Mouse (Mus musculus): ENCODE data around the gene Irx2.

DNA sequence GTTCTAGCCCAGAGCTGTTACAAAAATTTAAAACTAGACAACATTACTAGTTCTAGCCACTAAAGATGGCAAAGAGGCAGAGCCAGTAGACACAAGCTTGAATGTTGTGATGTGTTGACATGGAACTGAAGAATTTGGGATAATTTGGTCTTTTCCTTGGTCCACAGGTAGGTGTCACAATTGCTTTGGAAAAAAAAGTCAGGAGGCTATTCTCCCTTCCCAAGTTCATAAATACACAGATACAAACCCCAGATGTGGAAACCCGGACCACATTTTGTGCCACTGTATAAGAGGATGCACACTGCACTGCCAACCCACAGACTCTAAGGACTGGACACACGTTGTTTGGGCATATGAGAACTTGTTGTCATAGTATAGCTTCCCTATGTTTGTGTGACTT lies 4.5 kb downstream of the Irx2 start:
- TF ChIP-seq CTCF (IDR thresholded peaks at IDR 0.05; ENCODE audit: control insufficient read depth, insufficient read depth, low read length) (no peak), POLR2A (IDR thresholded peaks at IDR 0.05; ENCODE audit: borderline replicate concordance, control insufficient read depth, low read depth, low read length) (no peak)

Measured in bone marrow, adult 2 months (tissue).